Mouse (Mus musculus) cortical plate, adult 2 months (tissue): Measurements from ENCODE around the gene R3hdm1. TPM values are rescaled to one million over a fixed set of nuclear protein-coding genes. Genes with fewer than 3 reads are reported as not detected.
"Not testable (repeated sequence)": the region's sequence is repeated elsewhere in the genome, so short reads cannot be mapped to it uniquely, and the experiment has no call there.

Experiments used
- H3K27ac ChIP-seq: fragments of 200-500 bp; 2 replicates; pipeline ENCODE4 v1.5.1; 2012; ENCODE audit warnings: low read length, control low read depth, inconsistent platforms; ENCODE audit not compliant: insufficient read depth
- H3K4me1 ChIP-seq: fragments of 200-500 bp; 2 replicates; pipeline ENCODE4 v1.6.1; 2011; ENCODE audit warnings: low read length; ENCODE audit not compliant: control insufficient read depth, insufficient read depth
- H3K4me3 ChIP-seq: fragments of 200-500 bp; 2 replicates; pipeline ENCODE4 v1.5.1; 2011; ENCODE audit warnings: mild to moderate bottlenecking, low read length, control low read depth; ENCODE audit not compliant: insufficient read depth
- CTCF ChIP-seq: fragments of 200-500 bp; IDR thresholded peaks from 2 replicates; pipeline ENCODE4 v1.5.1; 2011; ENCODE audit warnings: mild to moderate bottlenecking, control low read depth, low read length; ENCODE audit not compliant: insufficient read depth; ENCODE audit errors: extremely low read depth
- POLR2A ChIP-seq: fragments of 200-500 bp; IDR thresholded peaks from 2 replicates; pipeline ENCODE4 v1.6.1; 2011; ENCODE audit warnings: mild to moderate bottlenecking, low read length, control low read depth; ENCODE audit not compliant: insufficient read depth; ENCODE audit errors: extremely low read depth
- polyA plus RNA-seq: library from polyadenylated mRNA; depleted of rRNA; stranded (reverse); fragments of >200 nt; gene quantifications from 2 replicates; pipeline ENCODE4 v1.2.3, GENCODE M21; 2012

R3hdm1 gene
- polyA plus RNA-seq, 1 experiment = 454 TPM

- no peak for TF ChIP-seq CTCF
- no peak for TF ChIP-seq POLR2A
- Histone ChIP-seq H3K4me1 (no peaks in the 10 kb centered on the region), H3K4me3 (no peak overlapping the region), H3K27ac (no peak overlapping the region)
Measured at GRCm38 (mm10) chr1:128213261-128213660, 110.2 kb downstream of the R3hdm1 start.

- H3K4me3 ChIP-seq = no peak overlapping the region
- no peak overlapping the region for H3K27ac ChIP-seq
- TF ChIP-seq CTCF = no peak
- TF ChIP-seq POLR2A = no peak
- no peaks in the 10 kb centered on the region for H3K4me1 ChIP-seq
Measured at GRCm38 (mm10) chr1:128221886-128222285, 118.8 kb downstream of the R3hdm1 start.

- TF ChIP-seq POLR2A = no peak
- 0 out of 2 replicates have a peak, but pooled peaks have one; percentile 27 for TF ChIP-seq CTCF
Measured at GRCm38 (mm10) chr1:128223304-128223703, 120.2 kb downstream of the R3hdm1 start.

GRCm38 (mm10) chr1:128235181-128235580 lies 132.1 kb downstream of the R3hdm1 start:
- TF ChIP-seq CTCF (no peak), POLR2A (no peak)
- Histone ChIP-seq H3K27ac (no peak overlapping the region), H3K4me1 (no peaks in the 10 kb centered on the region), H3K4me3 (no peak overlapping the region)

More at GRCm38 (mm10) chr1:128223304-128223703, 120.2 kb downstream of the R3hdm1 start:
- Histone ChIP-seq H3K4me3 (no peak overlapping the region), H3K4me1 (no peaks in the 10 kb centered on the region), H3K27ac (no peak overlapping the region)

GRCm38 (mm10) chr1:128243627-128243995 lies 140.5 kb downstream of the R3hdm1 start, which contains the start of gene Ubxn4:
Ubxn4 (plus strand) TSS chr1:128243964.
- Histone ChIP-seq H3K4me3 (peak within 1 kb of the TSS; percentile 64), H3K27ac (peak within 1 kb of the TSS; percentile 46), H3K4me1 (no peaks in the 10 kb centered on the region)
- TF ChIP-seq POLR2A = no peak
- TF ChIP-seq CTCF = no peak

- Histone ChIP-seq H3K4me1 (no peaks in the 10 kb centered on the region), H3K4me3 (peak overlapping the region; percentile 64), H3K27ac (peak overlapping the region; percentile 46)
- TF ChIP-seq CTCF (no peak), POLR2A (peak; percentile 48; the same call in 1 of the 2 replicates)
Measured at GRCm38 (mm10) chr1:128243996-128244726, 141.1 kb downstream of the R3hdm1 start.

GRCm38 (mm10) chr1:128244727-128245355 lies 141.7 kb downstream of the R3hdm1 start:
- Histone ChIP-seq H3K4me1 (no peaks in the 10 kb centered on the region), H3K4me3 (peak overlapping the region; percentile 64), H3K27ac (no peak overlapping the region)
- TF ChIP-seq CTCF (no peak), POLR2A (no peak)

- H3K4me1 ChIP-seq, H3K4me3 ChIP-seq, H3K27ac ChIP-seq: not testable (repeated sequence)
Measured at GRCm38 (mm10) chr1:128267061-128267460, 164.0 kb downstream of the R3hdm1 start.

GRCm38 (mm10) chr1:128270731-128271130 lies 167.6 kb downstream of the R3hdm1 start:
- Histone ChIP-seq H3K27ac (no peak overlapping the region), H3K4me1 (no peaks in the 10 kb centered on the region), H3K4me3 (no peak overlapping the region)
- TF ChIP-seq CTCF (no peak), POLR2A (no peak)

GRCm38 (mm10) chr1:128275908-128276307 lies 172.8 kb downstream of the R3hdm1 start:
- TF ChIP-seq CTCF = no peak
- TF ChIP-seq POLR2A = no peak
- H3K4me1 ChIP-seq = no peaks in the 10 kb centered on the region
- no peak overlapping the region for H3K27ac ChIP-seq
- no peak overlapping the region for H3K4me3 ChIP-seq
